Mouse (Mus musculus): Measurements from ENCODE around the gene Zc3h10.
A peak's percentile ranks its signal among the peaks of the same experiment; 100 is the strongest.
"Not testable (repeated sequence)": the region's sequence is repeated elsewhere in the genome, so short reads cannot be mapped to it uniquely, and the experiment has no call there.

Gene Zc3h10

GRCm38 (mm10) chr10:128524111-128524731 is 23.4 kb downstream of the Zc3h10 start:
- DNase-seq: no peak

- DNase-seq: no peak
These were observed 25.2 kb downstream of the Zc3h10 start for GRCm38 (mm10) chr10:128522351-128522750.

- DNase-seq: no peak
These were observed 27.0 kb downstream of the Zc3h10 start for GRCm38 (mm10) chr10:128520591-128520990.

GRCm38 (mm10) chr10:128518833-128519232 is 28.7 kb downstream of the Zc3h10 start:
- peak; percentile 62 to 63 for DNase-seq

GRCm38 (mm10) chr10:128516677-128517076 is 30.9 kb downstream of the Zc3h10 start:
- no peak for DNase-seq

GRCm38 (mm10) chr10:128516029-128516428 is 31.5 kb downstream of the Zc3h10 start:
- DNase-seq: no peak

- DNase-seq: no peak
These were observed 32.5 kb downstream of the Zc3h10 start for GRCm38 (mm10) chr10:128515044-128515443.

GRCm38 (mm10) chr10:128511761-128512160 is 35.8 kb downstream of the Zc3h10 start:
- no peak for DNase-seq

- no peak for DNase-seq
These were observed 36.4 kb downstream of the Zc3h10 start for GRCm38 (mm10) chr10:128511189-128511588.

GRCm38 (mm10) chr10:128510301-128510700 is 37.3 kb downstream of the Zc3h10 start:
- no peak for DNase-seq

- DNase-seq: no peak
These were observed 37.7 kb downstream of the Zc3h10 start for GRCm38 (mm10) chr10:128509831-128510230.

GRCm38 (mm10) chr10:128509203-128509602 is 38.4 kb downstream of the Zc3h10 start:
- DNase-seq: no peak

GRCm38 (mm10) chr10:128508260-128508659 is 39.3 kb downstream of the Zc3h10 start:
- no peak for DNase-seq

- no peak for DNase-seq
These were observed 41.6 kb downstream of the Zc3h10 start for GRCm38 (mm10) chr10:128505974-128506373.

- DNase-seq: not testable (repeated sequence)
These were observed 42.3 kb downstream of the Zc3h10 start for GRCm38 (mm10) chr10:128505371-128505667.

GRCm38 (mm10) chr10:128504641-128505370 is 42.8 kb downstream of the Zc3h10 start:
- no peak for DNase-seq

- no peak for DNase-seq
These were observed 43.6 kb downstream of the Zc3h10 start for GRCm38 (mm10) chr10:128504012-128504411.

- DNase-seq: no peak
These were observed 44.0 kb downstream of the Zc3h10 start for GRCm38 (mm10) chr10:128503532-128503931.

GRCm38 (mm10) chr10:128502341-128502740 is 45.2 kb downstream of the Zc3h10 start:
- DNase-seq: no peak

- DNase-seq: peak; percentile 65 to 71
These were observed 48.4 kb downstream of the Zc3h10 start for GRCm38 (mm10) chr10:128499116-128499671.

- DNase-seq: peak; percentile 97
These were observed 49.0 kb downstream of the Zc3h10 start, which contains the start of gene Myl6b for GRCm38 (mm10) chr10:128498590-128498989. Myl6b (minus strand) TSS chr10:128498685.

GRCm38 (mm10) chr10:128497134-128497737 is 50.3 kb downstream of the Zc3h10 start:
- no peak for DNase-seq

GRCm38 (mm10) chr10:128496509-128497077 is 51.0 kb downstream of the Zc3h10 start:
- no peak for DNase-seq
